Mouse (Mus musculus) kidney, postnatal 4 days (tissue): ENCODE measurements at regions not wholly inside any gene's neighbourhood (a gene's known extent, or its start where the extent isn't known, plus 50 kb on each side); places are given as distances from the start of the nearest gene placed in this dataset.

ENCODE experiments used
- DNase-seq, 2 experiments: peaks; one replicate each; pipeline ENCODE4 v3.0.0; 2021; ENCODE audit warnings: mixed read lengths in 2 of 2

GRCm38 (mm10) chr14:70839126-70839525 lies 239.5 kb upstream of the Fam160b2 start:
- DNase-seq, result no peak

- no peak for DNase-seq
Observed at GRCm38 (mm10) chr14:70837528-70837927, 237.9 kb upstream of the Fam160b2 start.

DNA sequence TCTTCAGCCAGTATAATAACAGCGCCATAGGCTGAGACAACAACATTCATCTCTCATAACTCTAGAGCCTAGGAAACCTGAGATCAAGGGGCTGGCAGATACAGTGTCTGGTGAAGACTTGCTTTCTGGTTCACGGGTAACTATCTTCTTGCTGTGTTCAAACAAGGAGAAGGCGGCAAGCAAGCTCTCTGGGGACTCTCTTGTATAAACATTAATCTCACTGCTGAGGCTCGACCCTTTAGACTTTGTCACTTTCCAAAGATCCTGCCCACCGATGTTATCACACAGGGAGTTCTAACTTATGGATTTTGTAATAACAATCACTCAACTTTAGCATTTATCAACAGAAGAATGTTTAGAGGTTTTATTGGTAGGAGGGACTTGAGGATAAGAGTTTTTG lies 233.6 kb upstream of the Fam160b2 start:
- DNase-seq, result no peak

DNA sequence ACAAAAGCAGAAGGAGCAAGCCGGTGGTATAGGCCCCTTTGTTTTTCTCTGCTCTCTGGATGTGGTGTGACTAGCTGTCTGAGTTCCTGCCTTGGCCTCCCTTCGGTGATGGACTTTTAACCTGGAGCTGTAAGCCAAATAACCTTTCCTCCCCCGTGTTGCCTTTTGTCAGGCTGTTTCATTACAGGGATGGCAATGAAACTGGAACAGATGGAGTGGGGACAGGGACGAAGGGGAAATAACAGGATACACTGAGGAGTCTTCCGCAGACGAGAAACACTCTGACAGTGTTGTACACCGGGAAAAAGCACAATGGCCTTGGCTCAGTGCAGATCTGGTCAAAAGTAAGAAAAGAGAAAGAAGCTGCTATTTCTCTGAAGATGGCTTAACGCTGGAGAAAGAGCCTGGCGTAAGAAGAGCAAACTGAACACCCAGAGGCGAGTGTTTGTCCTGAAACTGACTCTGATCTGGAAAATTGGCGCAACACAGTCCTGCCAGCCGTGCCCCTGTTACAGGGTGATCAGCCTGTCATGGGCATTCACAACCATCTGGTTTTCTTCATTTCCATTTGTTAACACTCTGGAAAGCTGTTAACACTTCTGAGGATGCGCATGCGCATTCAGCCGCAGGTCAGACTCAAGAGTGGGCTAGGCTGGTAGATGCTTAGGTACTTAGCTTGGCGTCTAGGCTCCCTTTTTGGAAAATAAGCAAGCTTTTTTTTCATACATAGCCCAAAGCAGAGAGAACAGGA lies 233.0 kb upstream of the Fam160b2 start:
- peak in 1 of 2 experiments; percentile 5 for DNase-seq

- DNase-seq, result peak; percentile 9 to 25
Observed at GRCm38 (mm10) chr14:70832042-70832441, 232.4 kb upstream of the Fam160b2 start.
